Mouse (Mus musculus) heart, embryonic 10.5 days (tissue): Measurements from ENCODE around the gene Cmtm6. TPM values are rescaled to one million over a fixed set of nuclear protein-coding genes. Genes with fewer than 3 reads are reported as not detected.

ENCODE experiments used
- DNase-seq: peaks from one replicate; pipeline ENCODE4 v3.0.0-alpha.2; 2017; ENCODE audit warnings: low spot score
- H3K27ac ChIP-seq: fragments of 300-500 bp; sonication (generic); 2 replicates; pipeline ENCODE4 v1.5.1; 2016; ENCODE audit warnings: mild to moderate bottlenecking
- H3K27me3 ChIP-seq: fragments of 300-500 bp; sonication (generic); 2 replicates; pipeline ENCODE4 v1.6.1; 2016; ENCODE audit warnings: mild to moderate bottlenecking; ENCODE audit not compliant: poor library complexity, insufficient read depth, severe bottlenecking
- H3K36me3 ChIP-seq: fragments of 300-500 bp; sonication (generic); 2 replicates; pipeline ENCODE4 v1.6.1; 2016; ENCODE audit warnings: mild to moderate bottlenecking, moderate library complexity
- H3K4me1 ChIP-seq: fragments of 300-500 bp; sonication (generic); 2 replicates; pipeline ENCODE4 v1.6.1; 2016; ENCODE audit warnings: mild to moderate bottlenecking
- H3K4me3 ChIP-seq: fragments of 300-500 bp; sonication (generic); 2 replicates; pipeline ENCODE4 v1.5.1; 2016; ENCODE audit warnings: mild to moderate bottlenecking, moderate library complexity
- H3K9me3 ChIP-seq: fragments of 300-500 bp; sonication (generic); 2 replicates; pipeline ENCODE4 v1.6.1; 2016; ENCODE audit warnings: mild to moderate bottlenecking, moderate library complexity
- WGBS: fragments of 180-500 bp; shearing (Covaris S2); methylation state at CpG from one replicate; pipeline ENCODE4 v1.1.7; 2016; 5-methylcytosine and 5-hydroxymethylcytosine counted together
- polyA plus RNA-seq: library from polyadenylated mRNA; unstranded; fragments of >200 nt; fragmentation: Nextera tagmentation; extraction: Ambion mirVana; gene quantifications from 2 replicates; pipeline ENCODE4 v1.2.1, GENCODE M21; 2016

The Cmtm6 gene
- polyA plus RNA-seq, 1 experiment from 2014 or later, result 39.4 TPM

GRCm38 (mm10) chr9:114779984-114780745 is 49.2 kb downstream of the Cmtm6 start:
- H3K27ac ChIP-seq, result peak overlapping the region; percentile 93
- H3K27me3 ChIP-seq, result no peaks in the 10 kb centered on the region
- H3K4me1 ChIP-seq, result peaks cover 37% of the 10 kb centered on the region
- peak overlapping the region; percentile 78 for H3K4me3 ChIP-seq
- WGBS, result 22% methylated on average over 23 of the region's 23 CpGs
- no peak for DNase-seq
- H3K36me3 ChIP-seq, result no peaks in the 10 kb centered on the region
- no peaks in the 10 kb centered on the region for H3K9me3 ChIP-seq

GRCm38 (mm10) chr9:114780746-114781525 is 50.0 kb downstream of the Cmtm6 start:
- no peak for DNase-seq
- Histone ChIP-seq H3K36me3 (no peaks in the 10 kb centered on the region), H3K4me1 (peaks cover 39% of the 10 kb centered on the region), H3K27ac (peak overlapping the region; percentile 93), H3K27me3 (no peaks in the 10 kb centered on the region), H3K4me3 (peak overlapping the region; percentile 78), H3K9me3 (no peaks in the 10 kb centered on the region)
- WGBS, result under 1% methylated on average over 38 of the region's 38 CpGs

- DNase-seq, result peak; percentile 88
- no peaks in the 10 kb centered on the region for H3K27me3 ChIP-seq
- H3K9me3 ChIP-seq, result no peaks in the 10 kb centered on the region
- peak within 1 kb of the TSS; percentile 93 for H3K27ac ChIP-seq
- H3K4me1 ChIP-seq, result peaks cover 32% of the 10 kb centered on the region
- WGBS, result 1% methylated on average over 51 of the region's 54 CpGs
- peak within 1 kb of the TSS; percentile 78 for H3K4me3 ChIP-seq
- H3K36me3 ChIP-seq, result no peaks in the 10 kb centered on the region
Observed at GRCm38 (mm10) chr9:114781526-114782212, 50.8 kb downstream of the Cmtm6 start, which contains the start of gene Cmtm7. TSS of gene Cmtm7 (minus strand) at chr9:114781856.

- Histone ChIP-seq H3K4me3 (peak overlapping the region; percentile 38), H3K4me1 (peaks cover 17% of the 10 kb centered on the region), H3K27ac (peak overlapping the region; percentile 76), H3K27me3 (no peaks in the 10 kb centered on the region), H3K36me3 (no peaks in the 10 kb centered on the region), H3K9me3 (no peaks in the 10 kb centered on the region)
- WGBS, result 10% methylated on average over 16 of the region's 16 CpGs
- DNase-seq, result no peak
Observed at GRCm38 (mm10) chr9:114785432-114786125, 54.7 kb downstream of the Cmtm6 start.

- H3K9me3 ChIP-seq, result no peaks in the 10 kb centered on the region
- H3K36me3 ChIP-seq, result no peaks in the 10 kb centered on the region
- WGBS, result 95% methylated on average over 5 of the region's 5 CpGs
- H3K27ac ChIP-seq, result no peak overlapping the region
- no peak overlapping the region for H3K4me3 ChIP-seq
- no peaks in the 10 kb centered on the region for H3K27me3 ChIP-seq
- H3K4me1 ChIP-seq, result peaks cover 14% of the 10 kb centered on the region
- DNase-seq, result no peak
Observed at GRCm38 (mm10) chr9:114787134-114787533, 56.2 kb downstream of the Cmtm6 start.

- Histone ChIP-seq H3K4me1 (peaks cover 11% of the 10 kb centered on the region), H3K4me3 (no peak overlapping the region), H3K27ac (no peak overlapping the region), H3K9me3 (no peaks in the 10 kb centered on the region), H3K27me3 (no peaks in the 10 kb centered on the region), H3K36me3 (no peaks in the 10 kb centered on the region)
- 80% methylated on average over 7 of the region's 7 CpGs for WGBS
- DNase-seq, result no peak
Observed at GRCm38 (mm10) chr9:114787716-114788115, 56.8 kb downstream of the Cmtm6 start.

GRCm38 (mm10) chr9:114788697-114789096 is 57.8 kb downstream of the Cmtm6 start:
- Histone ChIP-seq H3K27me3 (no peaks in the 10 kb centered on the region), H3K4me1 (peaks cover 11% of the 10 kb centered on the region), H3K9me3 (no peaks in the 10 kb centered on the region), H3K4me3 (no peak overlapping the region), H3K36me3 (no peaks in the 10 kb centered on the region), H3K27ac (no peak overlapping the region)
- DNase-seq, result no peak
- WGBS, result 74% methylated on average over 8 of the region's 8 CpGs

- 73% methylated on average over 7 of the region's 7 CpGs for WGBS
Observed at GRCm38 (mm10) chr9:114789557-114789956, 58.6 kb downstream of the Cmtm6 start.

GRCm38 (mm10) chr9:114789989-114790388 is 59.1 kb downstream of the Cmtm6 start:
- H3K27ac ChIP-seq, result peak overlapping the region; percentile 3; the same call in 1 of the 2 replicates

More at GRCm38 (mm10) chr9:114789557-114789956, 58.6 kb downstream of the Cmtm6 start:
- DNase-seq, result no peak
- H3K36me3 ChIP-seq, result no peaks in the 10 kb centered on the region
- no peaks in the 10 kb centered on the region for H3K27me3 ChIP-seq
- no peak overlapping the region for H3K27ac ChIP-seq
- no peaks in the 10 kb centered on the region for H3K9me3 ChIP-seq
- no peak overlapping the region for H3K4me3 ChIP-seq
- H3K4me1 ChIP-seq, result peaks cover 14% of the 10 kb centered on the region

GRCm38 (mm10) chr9:114793764-114794295 is 62.9 kb downstream of the Cmtm6 start:
- Histone ChIP-seq H3K27ac (no peak overlapping the region), H3K4me1 (peaks cover 32% of the 10 kb centered on the region), H3K27me3 (no peaks in the 10 kb centered on the region), H3K9me3 (no peaks in the 10 kb centered on the region), H3K4me3 (no peak overlapping the region), H3K36me3 (no peaks in the 10 kb centered on the region)
- WGBS, result 85% methylated on average over 9 of the region's 9 CpGs
- DNase-seq, result no peak

More at GRCm38 (mm10) chr9:114789989-114790388, 59.1 kb downstream of the Cmtm6 start:
- no peak for DNase-seq
- Histone ChIP-seq H3K36me3 (no peaks in the 10 kb centered on the region), H3K9me3 (no peaks in the 10 kb centered on the region), H3K4me1 (peaks cover 14% of the 10 kb centered on the region), H3K4me3 (no peak overlapping the region), H3K27me3 (no peaks in the 10 kb centered on the region)
- 79% methylated on average over 8 of the region's 8 CpGs for WGBS

- 67% methylated on average over 4 of the region's 4 CpGs for WGBS
Observed at GRCm38 (mm10) chr9:114794491-114794890, 63.6 kb downstream of the Cmtm6 start.

GRCm38 (mm10) chr9:114796473-114797050 is 65.6 kb downstream of the Cmtm6 start:
- WGBS, result 42% methylated on average over 11 of the region's 11 CpGs
- H3K4me3 ChIP-seq, result no peak overlapping the region
- no peaks in the 10 kb centered on the region for H3K27me3 ChIP-seq
- H3K36me3 ChIP-seq, result no peaks in the 10 kb centered on the region
- H3K27ac ChIP-seq, result no peak overlapping the region
- H3K9me3 ChIP-seq, result no peaks in the 10 kb centered on the region
- DNase-seq, result no peak
- H3K4me1 ChIP-seq, result peaks cover 48% of the 10 kb centered on the region

More at GRCm38 (mm10) chr9:114794491-114794890, 63.6 kb downstream of the Cmtm6 start:
- no peak overlapping the region for H3K4me3 ChIP-seq
- H3K27me3 ChIP-seq, result no peaks in the 10 kb centered on the region
- no peak overlapping the region for H3K27ac ChIP-seq
- H3K9me3 ChIP-seq, result no peaks in the 10 kb centered on the region
- H3K4me1 ChIP-seq, result peaks cover 38% of the 10 kb centered on the region
- H3K36me3 ChIP-seq, result no peaks in the 10 kb centered on the region
- DNase-seq, result no peak
